Mouse (Mus musculus) hindbrain, embryonic 12.5 days (tissue): ENCODE data around the gene Nkx6-2. TPM values are rescaled to one million over a fixed set of nuclear protein-coding genes. Genes with fewer than 3 reads are reported as not detected.

ENCODE experiments used
- ATAC-seq: fragments of 200-750 bp; cut with Nextera tagmentation; 2 replicates; pipeline ENCODE4 v1.8.0; 2017; ENCODE audit warnings: moderate TSS enrichment; ENCODE audit not compliant: low FRiP score
- H3K27ac ChIP-seq: fragments of 300-500 bp; sonication (generic); 2 replicates; pipeline ENCODE4 v1.5.1; 2016; ENCODE audit warnings: mild to moderate bottlenecking
- H3K27me3 ChIP-seq: fragments of 300-500 bp; sonication (generic); 2 replicates; pipeline ENCODE4 v1.6.1; 2016; ENCODE audit warnings: mild to moderate bottlenecking
- H3K36me3 ChIP-seq: fragments of 300-500 bp; sonication (generic); 2 replicates; pipeline ENCODE4 v1.6.1; 2016; ENCODE audit warnings: mild to moderate bottlenecking
- H3K4me1 ChIP-seq: fragments of 300-500 bp; sonication (generic); 2 replicates; pipeline ENCODE4 v1.6.1; 2016
- H3K4me2 ChIP-seq: fragments of 300-500 bp; sonication (generic); replicated peaks from 2 replicates; pipeline ENCODE4 v1.6.1; 2016; ENCODE audit warnings: mild to moderate bottlenecking
- H3K4me3 ChIP-seq: fragments of 300-500 bp; sonication (generic); 2 replicates; pipeline ENCODE4 v1.5.1; 2016; ENCODE audit warnings: mild to moderate bottlenecking
- H3K9ac ChIP-seq: fragments of 300-500 bp; sonication (generic); 2 replicates; pipeline ENCODE4 v1.6.1; 2016; ENCODE audit warnings: mild to moderate bottlenecking, moderate library complexity
- H3K9me3 ChIP-seq: fragments of 300-500 bp; sonication (generic); replicated peaks from 2 replicates; pipeline ENCODE4 v1.6.1; 2016; ENCODE audit warnings: mild to moderate bottlenecking
- WGBS: fragments of 180-500 bp; shearing (Covaris S2); methylation state at CpG from one replicate; pipeline ENCODE4 v1.1.7; 2016; 5-methylcytosine and 5-hydroxymethylcytosine counted together
- polyA plus RNA-seq: library from polyadenylated mRNA; unstranded; fragments of >200 nt; fragmentation: Nextera tagmentation; extraction: Ambion mirVana; gene quantifications from 2 replicates; pipeline ENCODE4 v1.2.1, GENCODE M21; 2016

The Nkx6-2 gene
- polyA plus RNA-seq, 1 experiment from 2014 or later: 17.9 TPM

DNA sequence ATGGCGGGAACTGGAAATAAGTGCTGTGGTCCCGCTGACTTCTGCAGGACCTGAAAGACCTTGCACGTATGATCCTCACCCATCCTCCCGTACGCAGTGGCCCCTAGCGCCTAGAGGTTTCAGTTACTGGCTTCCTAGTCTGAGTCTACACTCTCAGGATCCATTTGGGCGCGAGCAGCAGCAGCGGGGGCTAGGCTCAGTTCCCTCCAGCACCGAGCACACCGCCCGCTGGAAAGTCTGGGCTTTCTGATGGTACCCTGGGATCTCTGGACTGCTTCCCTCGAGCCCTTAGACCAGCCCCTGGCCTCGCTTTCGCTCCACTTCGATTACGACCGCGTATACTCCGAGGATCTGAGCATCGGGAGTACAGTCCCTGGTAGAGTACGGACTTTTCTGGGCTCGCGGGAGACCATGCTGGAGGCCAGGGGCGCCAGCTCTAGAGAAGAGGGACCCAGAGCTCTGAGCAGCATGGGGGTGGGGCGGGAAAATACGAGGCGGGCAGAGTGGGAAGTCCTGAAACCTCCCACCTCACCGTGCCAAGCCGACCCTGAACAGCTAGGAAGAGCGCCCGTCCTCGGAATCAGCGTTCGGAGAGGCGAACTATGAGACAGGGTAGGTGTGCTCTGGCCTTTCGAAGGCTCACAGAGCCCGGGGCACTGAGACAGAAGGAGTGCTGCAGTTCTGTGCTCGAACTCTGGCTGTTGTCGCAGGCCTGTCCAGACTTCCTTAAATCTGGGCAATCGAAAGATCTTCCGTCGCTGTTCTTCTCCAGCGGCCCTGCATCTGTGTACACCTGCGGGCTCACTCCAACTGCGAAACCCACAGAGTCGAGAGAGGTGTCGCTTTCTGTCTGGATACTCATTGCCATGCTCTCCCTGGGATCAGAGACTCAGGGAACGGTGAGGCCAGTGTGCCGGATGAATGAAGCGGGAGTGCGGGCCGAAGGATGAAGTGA is 1.9 kb upstream of the Nkx6-2 start:
- H3K4me3 ChIP-seq: peak overlapping the region; percentile 11
- no peak overlapping the region for H3K9ac ChIP-seq
- no peak for ATAC-seq
- WGBS: 2% methylated on average over 53 of the region's 53 CpGs
- H3K9me3 ChIP-seq: no peaks in the 10 kb centered on the region
- peaks cover 100% of the 10 kb centered on the region for H3K27me3 ChIP-seq
- peak overlapping the region; percentile 33 for H3K4me2 ChIP-seq
- no peak overlapping the region for H3K27ac ChIP-seq
- peaks cover 47% of the 10 kb centered on the region for H3K4me1 ChIP-seq
- H3K36me3 ChIP-seq: no peaks in the 10 kb centered on the region

DNA sequence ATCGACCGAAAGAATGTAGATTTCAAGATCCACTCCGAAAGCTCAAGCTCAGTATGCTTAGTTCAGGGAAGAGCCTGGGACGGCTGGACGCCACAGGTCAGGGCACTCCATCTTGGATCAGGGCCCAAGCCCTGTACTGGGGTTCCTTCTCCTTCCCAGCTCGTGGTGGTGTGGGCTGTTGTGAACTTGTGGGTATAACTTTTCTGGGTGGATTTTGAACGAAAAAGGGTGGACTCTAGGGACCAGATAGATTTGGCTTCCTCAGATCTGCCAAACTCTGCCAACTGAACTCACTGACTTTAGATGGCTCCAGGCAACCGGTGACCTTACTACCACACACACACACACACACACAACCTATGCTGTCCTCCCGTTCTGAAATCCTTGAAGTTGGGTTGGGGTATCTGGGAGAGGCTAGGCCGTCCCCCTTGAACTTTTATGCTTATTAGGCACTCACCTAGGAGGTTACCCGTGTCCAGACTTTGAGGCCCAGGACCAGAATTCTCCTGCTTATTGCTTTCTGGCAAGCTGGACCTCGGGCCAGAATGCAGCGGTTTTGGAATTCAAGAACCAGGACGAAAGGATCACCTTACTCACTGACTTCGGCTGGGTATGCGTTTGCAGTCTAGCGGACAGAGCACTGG is 619 bp upstream of the Nkx6-2 start:
- Histone ChIP-seq H3K9me3 (no peaks in the 10 kb centered on the region), H3K9ac (no peak overlapping the region), H3K4me1 (peaks cover 41% of the 10 kb centered on the region), H3K4me3 (no peak overlapping the region), H3K27me3 (peaks cover 100% of the 10 kb centered on the region), H3K27ac (no peak overlapping the region), H3K4me2 (peak overlapping the region; percentile 65), H3K36me3 (no peaks in the 10 kb centered on the region)
- ATAC-seq: no peak
- 10% methylated on average over 17 of the region's 17 CpGs for WGBS

- Histone ChIP-seq H3K36me3 (no peaks in the 10 kb centered on the region), H3K9ac (peak overlapping the region; percentile 54), H3K4me1 (peaks cover 39% of the 10 kb centered on the region), H3K4me3 (peak overlapping the region; percentile 44), H3K27ac (peak overlapping the region; percentile 30), H3K9me3 (no peaks in the 10 kb centered on the region), H3K4me2 (peak overlapping the region; percentile 65), H3K27me3 (peaks cover 100% of the 10 kb centered on the region)
- 1% methylated on average over 82 of the region's 82 CpGs for WGBS
- ATAC-seq: peak; percentile 42
Observed at GRCm38 (mm10) chr7:139581801-139582571, 611 bp downstream of the Nkx6-2 start.

DNA sequence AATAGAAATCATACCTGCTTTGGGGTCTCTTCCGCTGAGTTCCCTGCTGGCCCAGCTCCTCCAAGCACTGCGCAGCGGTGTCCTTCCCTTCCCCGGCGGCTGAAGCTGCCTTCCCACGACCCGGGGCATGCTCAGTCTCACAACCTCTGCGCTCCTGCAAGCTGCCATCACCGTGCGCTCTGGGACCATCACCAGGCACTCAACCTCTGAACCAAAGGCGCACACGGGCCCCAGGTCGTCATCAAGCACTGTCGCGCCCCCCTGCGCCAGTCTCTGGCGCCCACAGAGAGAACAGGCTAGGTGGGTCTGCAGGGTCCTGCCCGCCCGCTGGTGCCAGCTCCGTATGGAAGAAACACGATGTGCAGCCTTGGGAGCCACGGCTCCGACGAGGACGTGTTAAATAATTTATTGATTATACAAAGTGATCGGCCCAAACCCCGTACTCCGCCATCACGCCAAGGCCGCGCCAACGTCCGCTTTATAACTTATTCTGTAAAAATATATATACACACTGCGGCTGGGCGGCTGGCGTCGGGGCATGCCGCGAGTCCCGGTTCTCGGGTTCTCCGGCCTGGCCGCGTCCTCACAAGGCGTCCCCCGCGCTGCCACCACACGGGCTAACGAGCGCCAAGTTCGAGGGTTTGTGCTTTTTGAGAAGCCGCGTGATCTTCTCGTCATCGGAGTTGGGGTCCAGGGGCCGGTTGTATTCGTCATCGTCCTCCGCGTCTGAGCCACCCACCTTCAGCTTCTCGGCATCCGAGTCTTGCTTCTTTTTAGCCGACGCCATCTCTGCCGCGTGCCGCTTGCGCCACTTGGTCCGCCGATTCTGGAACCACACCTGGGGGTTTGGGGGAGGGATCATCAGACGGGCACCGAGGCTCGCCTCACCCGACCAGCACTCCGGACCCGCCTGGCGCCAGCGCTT is 1.5 kb downstream of the Nkx6-2 start:
- H3K4me2 ChIP-seq: peak overlapping the region; percentile 65
- WGBS: 2% methylated on average over 78 of the region's 78 CpGs
- no peaks in the 10 kb centered on the region; the same call in 1 of the 2 replicates for H3K36me3 ChIP-seq
- ATAC-seq: no peak
- H3K4me3 ChIP-seq: peak overlapping the region; percentile 44
- no peaks in the 10 kb centered on the region for H3K9me3 ChIP-seq
- peak overlapping the region; percentile 54 for H3K9ac ChIP-seq
- peaks cover 100% of the 10 kb centered on the region for H3K27me3 ChIP-seq
- no peak overlapping the region for H3K27ac ChIP-seq
- peaks cover 43% of the 10 kb centered on the region for H3K4me1 ChIP-seq

DNA sequence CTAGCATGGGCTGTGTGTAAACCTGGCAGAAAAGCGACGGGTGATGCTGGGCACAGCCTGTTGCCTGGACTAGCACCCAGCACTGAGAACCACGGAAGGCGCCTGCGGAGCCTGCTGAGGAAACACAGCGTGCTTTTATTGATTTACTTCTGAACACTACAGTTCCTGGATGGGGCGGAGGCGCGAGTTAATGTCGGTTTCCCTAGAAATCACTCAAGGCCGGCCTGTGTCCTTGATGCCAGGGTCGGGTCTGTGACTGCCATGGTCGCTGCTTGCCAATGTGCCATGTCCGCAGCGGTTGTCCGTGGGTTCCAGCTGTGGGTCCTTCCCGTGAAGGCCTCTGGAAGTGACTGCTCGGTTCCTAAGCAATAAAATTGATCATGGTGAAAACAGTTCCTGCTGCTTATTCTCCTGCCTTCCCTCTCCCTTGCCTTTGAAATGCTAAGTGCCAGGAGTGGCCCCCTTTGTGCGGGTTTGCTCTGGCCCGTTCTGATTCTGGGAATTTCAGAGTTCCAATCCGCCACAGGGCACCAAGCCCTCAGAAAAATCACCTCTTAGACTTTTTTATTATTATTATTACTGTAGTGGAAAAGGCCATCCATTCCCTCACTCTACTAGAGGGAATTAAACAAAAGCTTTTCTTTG is 3.2 kb downstream of the Nkx6-2 start:
- Histone ChIP-seq H3K27me3 (peaks cover 100% of the 10 kb centered on the region), H3K4me3 (peak overlapping the region; percentile 44), H3K4me2 (no peak overlapping the region; the same call in 1 of the 2 replicates), H3K4me1 (peaks cover 36% of the 10 kb centered on the region), H3K36me3 (peaks cover 7% of the 10 kb centered on the region), H3K27ac (no peak overlapping the region), H3K9me3 (no peaks in the 10 kb centered on the region), H3K9ac (no peak overlapping the region)
- no peak for ATAC-seq
- 46% methylated on average over 21 of the region's 21 CpGs for WGBS

DNA sequence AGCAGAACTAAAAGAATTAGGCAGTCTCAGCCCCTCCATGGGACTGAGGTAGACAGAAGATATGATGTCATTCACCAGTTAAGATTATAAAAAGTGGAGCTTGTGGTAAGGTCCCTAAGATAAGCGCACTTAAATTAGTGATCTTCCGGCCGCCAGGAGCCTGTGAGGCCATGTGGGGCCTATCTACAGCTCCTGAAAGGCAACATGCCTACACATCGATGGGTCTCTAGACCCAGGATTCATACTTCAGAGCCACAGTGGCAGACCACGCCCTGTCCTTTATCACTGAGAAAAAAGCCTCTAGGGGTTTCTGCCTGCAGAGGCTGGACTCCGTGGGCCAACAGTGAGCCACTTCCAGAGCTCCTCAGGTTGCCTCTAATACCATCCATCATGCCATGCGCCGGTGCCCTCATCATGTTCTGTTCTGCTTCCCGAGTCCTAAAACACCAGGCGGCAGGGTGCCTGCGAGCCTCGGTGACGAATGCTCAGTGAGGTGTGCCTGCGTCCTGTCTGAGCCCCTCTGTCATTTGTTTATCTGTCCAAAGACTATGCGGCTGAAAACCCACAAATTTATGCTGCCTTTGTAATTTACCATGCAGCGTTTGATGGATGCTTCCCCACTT is 6.4 kb downstream of the Nkx6-2 start:
- Histone ChIP-seq H3K27ac (no peak overlapping the region), H3K4me3 (no peak overlapping the region), H3K4me2 (no peak overlapping the region), H3K36me3 (peaks cover 7% of the 10 kb centered on the region), H3K9ac (no peak overlapping the region), H3K9me3 (no peaks in the 10 kb centered on the region), H3K4me1 (peaks cover 17% of the 10 kb centered on the region), H3K27me3 (peaks cover 80% of the 10 kb centered on the region)
- 57% methylated on average over 16 of the region's 16 CpGs for WGBS
- 0 out of 2 replicates have a peak, but pooled peaks have one; percentile 55 for ATAC-seq

GRCm38 (mm10) chr7:139572665-139573064 is 9.9 kb downstream of the Nkx6-2 start:
- 81% methylated on average over 3 of the region's 3 CpGs for WGBS
- no peak for ATAC-seq
- Histone ChIP-seq H3K4me1 (peaks cover 9% of the 10 kb centered on the region), H3K4me2 (no peak overlapping the region), H3K27ac (no peak overlapping the region), H3K4me3 (no peak overlapping the region), H3K9me3 (no peaks in the 10 kb centered on the region), H3K9ac (no peak overlapping the region), H3K27me3 (peaks cover 57% of the 10 kb centered on the region), H3K36me3 (peaks cover 7% of the 10 kb centered on the region)

- Histone ChIP-seq H3K9ac (no peak overlapping the region), H3K4me2 (no peak overlapping the region), H3K4me1 (peaks cover 8% of the 10 kb centered on the region), H3K4me3 (no peak overlapping the region), H3K9me3 (no peaks in the 10 kb centered on the region), H3K27me3 (peaks cover 43% of the 10 kb centered on the region), H3K36me3 (peaks cover 7% of the 10 kb centered on the region; the same call in 1 of the 2 replicates), H3K27ac (no peak overlapping the region)
- no peak for ATAC-seq
- WGBS: 94% methylated on average over 5 of the region's 5 CpGs
Observed at GRCm38 (mm10) chr7:139570788-139571187, 11.8 kb downstream of the Nkx6-2 start.

DNA sequence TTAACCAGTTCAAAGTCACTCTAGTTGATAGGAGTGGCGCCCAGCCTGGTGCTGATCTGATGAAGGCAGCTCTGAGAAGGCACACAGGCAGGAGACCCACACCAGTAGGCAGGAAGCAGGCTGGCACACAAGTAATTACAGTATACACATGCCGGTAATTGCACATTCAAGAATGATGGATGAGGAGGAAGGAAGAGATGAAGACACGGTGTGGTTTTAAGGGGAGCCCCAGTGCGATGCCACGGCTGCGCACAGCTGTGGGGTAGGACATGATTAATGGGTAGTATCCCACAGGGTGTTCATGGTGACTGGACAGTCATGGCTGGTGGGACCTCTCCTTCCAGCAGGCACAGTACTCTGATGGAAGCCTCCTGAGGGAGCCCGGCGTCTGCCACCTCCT is 16.1 kb downstream of the Nkx6-2 start:
- Histone ChIP-seq H3K27ac (no peak overlapping the region), H3K27me3 (peaks cover 43% of the 10 kb centered on the region), H3K4me3 (no peak overlapping the region), H3K9me3 (no peaks in the 10 kb centered on the region), H3K4me1 (peaks cover 10% of the 10 kb centered on the region), H3K4me2 (no peak overlapping the region), H3K36me3 (no peaks in the 10 kb centered on the region), H3K9ac (no peak overlapping the region)
- 76% methylated on average over 8 of the region's 8 CpGs for WGBS
- peak; percentile 79; the same call in 1 of the 2 replicates for ATAC-seq

- ATAC-seq: no peak
- peaks cover 42% of the 10 kb centered on the region for H3K27me3 ChIP-seq
- 67% methylated on average over 6 of the region's 6 CpGs for WGBS
Observed at GRCm38 (mm10) chr7:139565998-139566397, 16.6 kb downstream of the Nkx6-2 start.

More at GRCm38 (mm10) chr7:139565998-139566397, 16.6 kb downstream of the Nkx6-2 start:
- no peak overlapping the region for H3K4me3 ChIP-seq
- no peak overlapping the region for H3K27ac ChIP-seq
- no peaks in the 10 kb centered on the region for H3K36me3 ChIP-seq
- H3K4me2 ChIP-seq: no peak overlapping the region
- H3K9me3 ChIP-seq: no peaks in the 10 kb centered on the region
- peaks cover 10% of the 10 kb centered on the region for H3K4me1 ChIP-seq
- no peak overlapping the region for H3K9ac ChIP-seq
